Mouse (Mus musculus): ENCODE measurements around the gene Timm22. TPM values are rescaled to one million over a fixed set of nuclear protein-coding genes. Genes with fewer than 3 reads are reported as not detected.

Timm22 gene
- polyA plus RNA-seq (2017; shearing (Covaris generic)), result 23.7 TPM

GRCm38 (mm10) chr11:76406702-76407583 lies at the start of gene Timm22:
Gene Timm22, plus strand, starts transcription at chr11:76406952.

GRCm38 (mm10) chr11:76398798-76399586 lies 7.8 kb upstream of the Timm22 start, which contains the start of gene Nxn:
Gene Nxn, minus strand, starts transcription at chr11:76399140.

Other genes with a start within 250 kb of the Timm22 start
- gene Vps53, start 227.3 kb upstream of the Timm22 start, polyA plus RNA-seq (2017; shearing (Covaris generic)), result 42.8 TPM
- gene Fam57a, start 227.3 kb upstream of the Timm22 start, polyA plus RNA-seq (2017; shearing (Covaris generic)), result 1.4 TPM
- gene Dbil5, start 189.3 kb upstream of the Timm22 start, polyA plus RNA-seq (2017; shearing (Covaris generic)), result not detected
- gene Gemin4, start 189.3 kb upstream of the Timm22 start, polyA plus RNA-seq (2017; shearing (Covaris generic)), result 10.9 TPM
- 13.9 TPM for gene Mrm3, start 163.2 kb upstream of the Timm22 start, polyA plus RNA-seq (2017; shearing (Covaris generic))
- gene Glod4, start 163.2 kb upstream of the Timm22 start, polyA plus RNA-seq (2017; shearing (Covaris generic)), result 40.2 TPM
- 2.5 TPM for gene Nxn, start 7.8 kb upstream of the Timm22 start, polyA plus RNA-seq (2017; shearing (Covaris generic))
- 46.0 TPM for gene Abr, start 215.4 kb downstream of the Timm22 start, polyA plus RNA-seq (2017; shearing (Covaris generic))